Mouse (Mus musculus) gastrocnemius, adult 18-20 months (tissue): Measurements from ENCODE around the gene Gm8281. TPM values are rescaled to one million over a fixed set of nuclear protein-coding genes. Genes with fewer than 3 reads are reported as not detected.
"Not testable (repeated sequence)": the region's sequence is repeated elsewhere in the genome, so short reads cannot be mapped to it uniquely, and the experiment has no call there.

ENCODE experiments used
- DNase-seq: peaks from one replicate; pipeline ENCODE4 v3.0.0; 2021; ENCODE audit warnings: low spot score
- long read RNA-seq, 2 experiments: library from polyadenylated mRNA; stranded (forward); transcript quantifications; one replicate each; pipeline ENCODE4 v2.0.0; 2021
- total RNA-seq, 2 experiments: library from RNA; stranded (reverse); gene quantifications; 2 replicates each; pipeline ENCODE4 v1.2.3; 2021

Gene Gm8281
- total RNA-seq, result not detected
- long read RNA-seq, experiment 1, result 0 reads
- long read RNA-seq, experiment 2, result 0 reads

DNA sequence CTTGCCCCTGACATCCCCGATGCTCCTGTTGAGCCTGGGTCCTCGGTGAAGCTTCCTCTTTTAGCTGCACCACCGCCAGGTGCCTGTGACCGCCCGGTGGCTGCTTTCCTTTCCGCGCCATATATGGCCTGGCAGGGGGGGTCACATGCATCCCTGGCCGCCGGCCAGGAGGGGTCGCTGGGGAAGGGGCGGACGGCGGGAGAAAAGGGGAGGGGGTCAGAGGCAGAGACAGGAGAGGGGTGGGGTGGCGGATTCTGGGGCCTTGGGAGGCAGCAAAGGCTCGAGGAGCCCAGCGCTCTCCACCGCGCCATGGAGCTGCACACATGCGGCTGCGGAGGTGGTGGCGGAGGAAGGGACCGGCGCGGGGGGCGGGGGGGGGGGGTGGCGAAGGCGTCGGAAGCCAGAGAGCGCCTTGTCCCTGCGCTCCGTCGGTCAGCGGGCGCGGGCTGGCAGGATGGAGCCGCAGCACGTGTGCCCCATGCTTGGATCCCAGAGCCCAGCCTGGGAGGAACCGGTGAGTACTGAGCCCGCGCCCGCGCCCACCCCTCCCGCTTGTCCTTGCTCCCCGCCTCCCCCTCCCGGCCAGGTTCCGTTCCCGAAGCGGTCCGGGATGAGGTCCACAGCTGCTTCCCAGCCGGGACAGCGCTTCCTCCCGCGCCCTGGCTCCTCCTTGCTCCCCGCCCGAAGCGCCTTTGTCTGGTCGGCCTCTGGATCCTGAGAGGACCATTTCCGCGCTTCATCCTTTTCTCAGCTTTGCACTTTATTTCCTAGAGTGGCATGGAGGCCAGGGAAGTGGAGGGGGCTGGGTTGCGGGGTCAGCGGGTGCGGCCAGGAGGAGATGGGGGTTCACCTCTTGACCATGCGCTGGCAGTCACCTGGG, at the start of gene Gm8281:
TSS of gene Gm8281 (plus strand) at position 430 of the 880 bp plus-strand sequence.
- not testable (repeated sequence) for DNase-seq

DNA sequence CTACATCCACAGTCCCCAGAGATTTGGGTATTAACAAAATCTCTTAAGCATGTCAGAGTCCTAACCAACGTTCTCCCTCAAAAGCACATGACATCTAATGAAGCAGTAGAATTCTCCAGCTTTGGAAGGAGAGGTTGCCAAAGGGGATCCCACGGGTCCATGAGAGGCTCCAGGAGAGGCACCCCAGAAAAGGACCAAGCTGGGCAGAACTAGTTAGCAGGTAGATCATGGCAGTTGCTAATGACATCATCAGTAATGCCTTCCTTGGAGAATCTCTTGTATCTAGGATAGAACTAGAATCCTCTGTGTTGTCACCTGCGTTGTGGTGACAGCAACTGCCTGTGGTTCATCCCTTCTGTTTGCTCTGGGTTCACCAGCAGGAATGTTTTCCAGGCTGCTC, 20.5 kb upstream of the Gm8281 start, which contains the start of gene 4930555G01Rik:
TSS of gene 4930555G01Rik (plus strand) at position 301 of the 400 bp plus-strand sequence.
- DNase-seq, result not testable (repeated sequence)

DNA sequence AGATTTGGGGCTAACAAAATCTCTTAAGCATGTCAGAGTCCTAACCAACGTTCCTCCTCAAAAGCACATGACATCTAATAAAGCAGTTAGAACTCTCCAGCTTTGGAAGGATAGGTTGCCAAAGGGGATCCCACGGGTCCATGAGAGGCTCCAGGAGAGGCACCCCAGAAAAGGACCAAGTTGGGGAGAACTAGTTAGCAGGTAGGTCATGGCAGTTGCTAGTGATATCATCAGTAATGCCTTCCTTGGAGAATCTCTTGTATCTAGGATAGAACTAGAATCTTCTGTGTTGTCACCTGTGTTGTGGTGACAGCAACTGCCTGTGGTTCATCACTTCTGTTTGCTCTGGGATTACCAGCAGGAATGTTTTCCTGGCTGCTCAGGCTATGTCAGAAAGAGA, 60.4 kb downstream of the Gm8281 start, which contains the start of gene Gm8279:
TSS of gene Gm8279 (plus strand) at position 301 of the 400 bp plus-strand sequence.
- DNase-seq, result not testable (repeated sequence)

Other genes starting within 250 kb of the Gm8281 start
- gene Gm3269, start 232.9 kb upstream of the Gm8281 start, total RNA-seq, result not detected
- gene Gm3264, start 215.5 kb upstream of the Gm8281 start, total RNA-seq, result not detected
- not detected for gene Gm3278, start 178.6 kb upstream of the Gm8281 start, total RNA-seq
- under 1 TPM in 1 of 2 experiments, not detected in 1; 0.50 TPM for gene Gm8297, start 87.1 kb upstream of the Gm8281 start, total RNA-seq
- not detected for gene Gm3298, start 55.1 kb upstream of the Gm8281 start, total RNA-seq
- not detected for gene 4930555G01Rik, start 20.4 kb upstream of the Gm8281 start, total RNA-seq
- not detected for gene Gm8279, start 60.5 kb downstream of the Gm8281 start, total RNA-seq
- not detected for gene Gm3317, start 93.5 kb downstream of the Gm8281 start, total RNA-seq
- gene Gm8271, start 114.8 kb downstream of the Gm8281 start, total RNA-seq, result not detected
- gene Gm3526, start 189.5 kb downstream of the Gm8281 start, total RNA-seq, result not detected